Mouse (Mus musculus) liver, embryonic 15.5 days (tissue): ENCODE results near the gene Srgap2. TPM values are rescaled to one million over a fixed set of nuclear protein-coding genes. Genes with fewer than 3 reads are reported as not detected.

ENCODE experiments used
- microRNA-seq: library from miRNA; unstranded; fragments of <30 nt; microRNA quantifications from one replicate; pipeline ENCODE4, GENCODE M21; 2016
- polyA plus RNA-seq: library from polyadenylated mRNA; unstranded; fragments of >200 nt; fragmentation: Nextera tagmentation; extraction: Ambion mirVana; gene quantifications from 2 replicates; pipeline ENCODE4 v1.2.1, GENCODE M21; 2015

Srgap2 gene
- polyA plus RNA-seq, 1 experiment from 2014 or later = 3.8 TPM

Small RNA genes within 50 kb of the gene (microRNA-seq; reads per million reads assigned to microRNA genes)
- gene Gm24273 = not detected

Other genes starting within 250 kb of the Srgap2 start
- gene Ikbke, start 247.7 kb downstream of the Srgap2 start, polyA plus RNA-seq = 6.6 and 9.7 TPM in 2 replicates
- gene Fam72a, start 551 bp upstream of the Srgap2 start, polyA plus RNA-seq = 1.3 and 1.5 TPM in 2 replicates
- not detected in 2 replicates for gene Avpr1b, start 71.9 kb upstream of the Srgap2 start, polyA plus RNA-seq
- 25.2 and 29.9 TPM in 2 replicates for gene Ctse, start 111.0 kb upstream of the Srgap2 start, polyA plus RNA-seq
- 1.2 TPM in 2 replicates for gene Rab7b, start 161.3 kb upstream of the Srgap2 start, polyA plus RNA-seq
- gene Slc26a9, start 216.7 kb upstream of the Srgap2 start, polyA plus RNA-seq = 0.06 TPM in 1 of 2 replicates, not detected in the other